Mouse (Mus musculus) CH12F3 (cell line): ENCODE results near the gene Inpp5a.

Experiments
- in situ Hi-C: fragments of 300-500 bp; cut with MboI; formaldehyde crosslinking; loops from 2 replicates; pipeline ENCODE4 v1.14.3; 2020; ENCODE audit warnings: low sequenced_read_pairs

Inpp5a gene

DNA sequence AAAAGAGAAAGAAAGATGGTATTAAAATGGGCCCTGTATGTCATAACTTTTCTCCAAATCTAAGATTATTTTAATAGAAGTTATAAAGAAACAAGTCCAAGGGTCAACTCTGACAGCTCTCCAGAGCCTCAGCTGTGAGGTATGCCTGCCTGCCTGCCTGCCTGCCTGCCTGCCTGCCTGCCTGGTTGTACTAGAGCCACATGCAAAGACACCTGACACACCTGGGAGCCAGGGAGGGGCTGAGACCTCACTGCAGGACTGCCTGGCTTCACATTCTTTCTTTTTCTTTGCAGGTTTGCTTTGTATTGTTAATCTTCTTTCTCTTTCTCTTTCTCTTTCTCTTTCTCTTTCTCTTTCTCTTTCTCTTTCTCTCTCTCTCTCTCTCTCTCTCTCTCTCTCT lies 140.3 kb downstream of the Inpp5a start:
- in situ Hi-C loops, result no loop called here

DNA sequence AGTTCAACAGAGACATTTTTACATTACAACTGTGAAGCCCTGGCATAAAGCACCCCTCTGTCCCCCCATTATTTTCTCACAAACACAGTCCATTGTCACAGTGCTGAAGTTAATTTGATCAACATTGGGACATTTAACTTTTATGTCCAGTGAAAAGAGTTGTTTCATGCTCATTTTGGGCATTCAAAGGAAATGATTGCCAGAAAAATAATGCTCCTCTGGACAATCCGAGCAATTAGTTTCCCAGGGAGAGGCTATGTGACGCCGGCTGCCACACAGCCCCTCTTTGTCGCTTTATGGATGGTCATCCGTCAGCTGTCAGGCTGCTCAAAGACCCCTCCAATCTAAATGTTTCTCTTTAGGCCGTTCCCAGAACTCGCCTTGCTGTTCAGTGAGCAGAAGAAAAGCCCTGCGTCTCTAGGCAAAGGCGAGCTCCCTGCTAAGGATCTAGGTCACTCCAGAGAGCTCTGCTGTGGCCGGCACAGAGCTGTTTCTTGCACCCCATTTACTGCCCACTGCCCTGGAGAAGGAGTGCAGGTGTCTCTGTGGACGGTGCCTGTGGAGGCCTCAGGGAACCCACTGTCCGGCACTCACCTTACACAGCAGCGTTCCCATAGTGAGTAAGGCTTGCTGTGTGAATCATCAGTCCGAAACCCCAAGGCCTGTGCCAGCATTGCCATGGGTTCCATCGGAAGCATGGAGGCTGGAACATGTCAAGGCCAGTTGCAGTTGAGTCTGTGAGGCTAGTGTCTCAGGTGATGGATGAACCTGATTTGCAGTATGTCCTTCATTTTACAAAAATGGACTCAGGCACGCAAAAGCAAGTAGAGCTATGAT lies 141.9 kb downstream of the Inpp5a start:
- in situ Hi-C loops, result no loop called here

DNA sequence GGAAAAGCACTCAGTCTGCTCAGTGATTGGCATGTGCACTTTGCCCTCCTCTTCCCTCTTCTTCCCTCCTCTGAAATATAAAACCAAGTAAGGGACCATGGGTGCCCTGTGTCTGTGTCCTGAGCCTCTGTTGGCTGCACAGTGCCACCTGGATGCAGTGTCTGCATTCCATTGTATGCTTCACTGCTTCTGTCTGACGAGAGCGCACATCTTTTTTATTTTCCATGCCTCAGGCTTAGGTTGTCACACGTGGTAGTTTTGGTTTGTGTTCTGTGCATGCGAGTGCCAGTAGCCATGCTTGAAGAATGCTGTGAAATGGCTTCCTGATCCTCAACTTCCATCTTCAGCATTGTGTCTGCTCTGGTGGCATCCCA lies 142.5 kb downstream of the Inpp5a start:
- in situ Hi-C loops, result no loop called here

DNA sequence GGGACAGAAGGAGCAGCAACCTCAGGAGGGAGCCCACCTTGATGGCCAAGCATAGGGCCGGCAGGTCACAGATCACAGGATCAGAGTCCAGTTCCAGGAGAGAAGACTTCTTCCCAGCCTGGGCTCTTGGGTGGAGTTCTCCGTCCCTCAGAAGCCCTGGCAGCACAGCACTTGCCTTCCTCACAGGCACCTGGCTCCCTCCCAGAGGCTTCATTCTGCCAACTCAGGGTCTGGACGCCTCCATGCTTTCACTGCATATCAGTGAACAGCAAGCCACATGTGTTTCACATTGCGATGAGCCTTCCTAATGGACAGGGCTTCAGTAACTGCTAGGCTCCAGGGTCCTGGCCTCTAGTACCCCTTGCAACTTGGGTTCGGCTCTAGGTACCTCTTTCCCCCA lies 147.4 kb downstream of the Inpp5a start:
- in situ Hi-C loops, result no loop called here

DNA sequence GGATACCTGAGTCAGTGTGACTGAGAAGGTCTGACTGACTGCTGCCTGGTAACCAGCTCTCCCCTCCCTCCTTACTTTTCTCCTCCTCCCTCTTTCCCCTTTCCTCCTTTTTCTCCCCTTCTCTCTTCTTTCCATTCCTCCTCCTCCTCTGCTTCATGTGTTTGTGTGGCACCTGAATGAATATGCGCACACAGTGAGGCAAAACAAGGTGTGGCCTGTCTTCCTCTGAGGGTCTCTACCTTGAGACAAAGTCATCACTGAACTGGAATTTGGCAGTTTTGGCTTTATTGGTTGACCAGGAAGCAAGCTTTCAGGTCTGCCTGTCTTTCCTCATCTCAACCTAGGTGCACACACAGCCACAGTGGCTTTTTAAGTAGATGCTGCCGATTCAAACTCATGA lies 147.9 kb downstream of the Inpp5a start:
- in situ Hi-C loops, result no loop called here

DNA sequence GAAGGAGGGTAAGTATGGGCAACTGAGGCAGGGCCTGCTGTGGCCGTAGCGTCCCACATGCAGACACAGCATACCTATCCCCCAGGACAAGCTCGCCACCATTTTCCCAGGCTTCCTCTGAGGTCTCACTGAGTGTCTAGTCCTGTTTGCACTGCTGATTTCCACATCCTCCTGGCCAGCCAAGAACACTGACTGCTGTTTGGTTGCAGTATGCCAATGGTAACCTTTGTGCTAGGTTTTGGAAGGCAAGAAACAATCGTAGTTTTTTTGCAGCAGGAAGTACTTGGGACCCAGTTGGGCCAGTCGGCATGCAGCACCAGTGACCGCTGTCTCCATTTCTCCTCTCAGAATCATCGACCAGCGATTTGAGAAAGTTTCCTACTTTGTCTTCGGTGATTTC lies 148.9 kb downstream of the Inpp5a start:
- in situ Hi-C loops, result no loop called here

DNA sequence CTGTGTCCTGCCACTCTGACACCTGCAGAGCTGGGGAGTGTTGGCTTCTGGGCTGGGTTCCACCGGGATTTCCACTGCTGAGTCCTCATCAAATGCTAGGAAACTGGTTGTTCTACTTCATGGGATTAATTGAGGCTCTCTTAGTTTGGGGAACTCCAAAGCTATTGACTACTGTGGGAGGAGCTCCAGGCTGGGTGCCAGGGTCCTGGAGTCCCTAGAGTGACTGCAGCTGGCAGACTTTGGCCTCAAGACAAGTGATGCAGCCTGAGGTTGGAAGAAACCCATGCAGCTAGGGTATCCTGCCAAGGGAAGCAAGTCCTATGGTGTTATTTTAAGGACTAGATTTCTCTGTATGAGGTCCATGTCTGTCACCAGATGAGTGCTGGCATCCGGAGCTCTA lies 149.6 kb downstream of the Inpp5a start:
- in situ Hi-C loops, result no loop called here

DNA sequence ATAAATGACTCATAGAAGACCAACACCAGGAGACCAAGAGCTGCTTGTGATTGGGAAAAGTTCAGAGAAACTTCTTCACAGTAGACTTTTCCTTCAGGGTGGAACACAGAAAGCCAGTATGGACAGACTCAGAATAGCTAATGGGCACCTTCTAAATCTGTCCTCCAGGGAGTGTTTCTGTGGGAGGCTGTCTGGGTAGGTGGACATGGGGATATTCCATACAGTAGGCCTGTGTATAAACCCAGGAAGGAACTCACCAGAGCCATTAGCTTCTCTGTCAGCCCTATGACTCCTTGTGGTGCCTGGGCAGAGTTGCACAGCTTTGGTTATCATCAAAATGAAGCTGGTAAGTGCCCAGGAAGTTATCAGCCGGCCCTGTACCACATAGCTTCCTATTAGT lies 151.7 kb downstream of the Inpp5a start:
- in situ Hi-C loops, result no loop called here

DNA sequence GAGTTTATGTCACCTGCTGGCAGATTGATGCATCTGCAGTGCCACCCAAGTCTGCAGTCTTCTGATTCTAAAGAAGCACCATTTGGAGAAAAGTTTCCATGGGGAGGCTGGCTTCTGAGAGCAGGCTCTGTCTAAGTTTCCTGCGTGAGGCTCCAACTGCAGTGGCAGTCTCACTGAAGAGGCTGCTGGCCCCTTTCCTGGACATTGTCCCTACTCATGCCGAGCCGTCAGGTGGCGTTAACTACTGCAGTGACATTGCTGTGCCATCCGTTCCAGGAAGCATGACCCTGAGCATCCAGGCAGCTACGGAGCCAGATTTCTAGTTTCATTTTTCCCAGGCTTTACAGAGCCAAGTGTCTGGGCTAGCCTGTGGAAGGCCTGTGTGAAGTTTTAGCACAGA lies 152.5 kb downstream of the Inpp5a start:
- in situ Hi-C loops, result no loop called here

DNA sequence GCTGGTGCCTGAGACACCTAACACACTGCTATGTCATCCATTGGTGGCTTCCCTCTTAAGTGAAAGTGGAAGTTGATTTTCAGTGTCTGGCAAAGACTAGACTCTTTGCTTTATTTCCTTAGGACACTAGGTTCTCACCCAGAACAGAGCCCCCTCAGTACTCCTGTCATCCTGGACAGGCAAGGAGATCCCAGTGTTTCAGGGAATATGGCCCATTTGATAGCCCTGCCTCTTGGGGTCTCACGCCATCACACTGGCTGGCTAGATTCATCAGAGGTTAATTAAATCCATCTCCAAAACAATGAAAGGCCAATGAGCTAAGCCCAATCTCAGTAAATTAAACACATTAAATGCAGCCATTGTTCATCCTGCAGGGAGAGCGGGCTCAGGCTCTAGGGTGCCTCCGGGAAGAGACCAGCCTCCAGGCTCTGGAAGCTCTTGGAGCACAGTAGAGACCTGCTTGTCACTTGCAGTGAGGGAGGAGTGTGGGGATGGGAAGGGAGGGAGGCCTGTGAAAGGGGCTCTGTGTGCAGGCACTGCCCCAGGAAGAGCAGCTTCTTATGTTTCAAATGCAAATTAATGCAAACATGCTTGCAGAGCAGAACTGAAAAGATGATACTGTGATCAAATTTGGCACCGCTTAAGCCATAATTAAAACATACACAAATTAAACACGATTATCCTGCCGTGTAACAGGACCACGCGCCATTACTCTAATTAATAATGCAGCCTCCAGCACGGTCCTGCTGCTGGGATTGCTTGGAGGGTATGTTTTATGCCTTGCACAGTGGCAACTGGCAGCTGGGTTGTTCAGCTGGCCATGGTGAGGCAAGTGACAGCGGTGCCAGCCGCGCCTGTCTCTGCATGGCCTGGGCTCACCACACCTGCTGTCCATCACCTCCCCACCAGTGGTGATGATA lies 156.1 kb downstream of the Inpp5a start:
- in situ Hi-C loops, result no loop called here

DNA sequence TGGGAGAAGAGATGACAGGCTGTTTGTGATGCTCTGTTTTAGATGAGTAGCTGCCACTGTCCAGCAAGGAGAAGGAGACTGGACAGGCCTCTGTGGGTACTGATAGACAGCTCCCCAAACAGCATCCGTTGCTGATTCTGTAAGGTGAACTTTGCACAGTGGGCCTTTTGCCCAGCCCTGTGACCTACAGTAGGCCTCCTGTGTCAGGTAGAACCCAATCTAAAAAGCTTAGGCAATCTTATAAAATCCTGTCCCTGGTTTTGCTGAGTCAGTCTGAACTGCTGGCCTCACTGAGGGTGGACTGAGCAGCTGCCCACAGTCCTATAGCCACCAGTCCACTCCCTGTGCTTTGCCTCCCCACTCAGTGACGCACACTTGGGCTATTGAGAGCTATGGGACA lies 158.4 kb downstream of the Inpp5a start:
- in situ Hi-C loops, result no loop called here

DNA sequence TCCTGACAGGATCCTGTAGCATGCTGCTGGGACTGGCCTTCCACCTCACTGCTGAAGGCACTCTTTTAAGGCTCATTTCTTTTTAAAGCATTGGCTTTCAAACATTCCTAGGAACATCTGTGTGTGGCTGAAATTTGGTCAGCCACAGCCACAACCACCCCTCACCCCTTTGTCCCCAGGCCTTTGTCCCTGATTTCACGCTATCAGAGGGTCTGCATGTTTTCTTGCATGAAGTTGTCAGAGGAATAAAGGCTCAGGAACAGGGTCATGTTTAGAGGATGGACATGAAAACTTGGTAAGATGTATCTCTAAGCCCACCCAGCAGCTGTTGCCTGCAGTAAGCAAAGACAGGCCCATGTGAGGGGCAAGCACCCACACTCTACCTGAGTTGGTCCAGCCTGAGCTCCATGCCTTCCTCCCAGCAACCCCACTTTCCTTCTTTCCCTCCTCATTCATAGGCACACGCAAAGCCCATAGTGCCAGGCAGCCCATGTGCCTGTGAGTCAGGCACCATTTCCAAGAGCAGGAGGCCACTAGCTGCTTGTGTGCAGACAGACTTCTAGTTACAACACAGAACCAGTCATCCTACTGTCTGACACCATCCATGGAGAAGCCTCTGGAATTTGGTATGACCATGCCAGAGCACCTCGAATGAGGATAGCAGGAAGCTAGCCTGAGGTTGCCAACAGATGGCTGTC lies 161.3 kb downstream of the Inpp5a start:
- in situ Hi-C loops, result no loop called here

DNA sequence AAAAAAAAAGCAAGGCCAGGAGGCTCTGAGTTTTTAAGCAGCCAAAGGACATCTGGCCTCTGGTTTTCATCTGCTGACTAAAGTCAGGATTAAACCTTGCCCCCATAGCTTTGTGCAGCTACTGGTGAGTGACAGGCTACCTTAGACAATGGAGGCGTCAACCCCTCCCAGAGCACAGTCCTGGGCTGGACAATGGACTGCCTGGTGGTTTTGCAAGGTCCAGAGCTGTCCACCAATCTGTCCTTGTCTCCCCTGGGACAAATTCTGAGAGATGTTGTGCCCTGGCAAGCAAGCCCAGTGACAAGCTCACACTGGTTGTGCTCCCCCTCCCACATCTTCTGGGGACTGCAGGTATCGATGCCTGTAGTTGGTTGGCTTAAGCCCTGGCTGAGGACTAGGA lies 162.6 kb downstream of the Inpp5a start:
- in situ Hi-C loops, result no loop called here

DNA sequence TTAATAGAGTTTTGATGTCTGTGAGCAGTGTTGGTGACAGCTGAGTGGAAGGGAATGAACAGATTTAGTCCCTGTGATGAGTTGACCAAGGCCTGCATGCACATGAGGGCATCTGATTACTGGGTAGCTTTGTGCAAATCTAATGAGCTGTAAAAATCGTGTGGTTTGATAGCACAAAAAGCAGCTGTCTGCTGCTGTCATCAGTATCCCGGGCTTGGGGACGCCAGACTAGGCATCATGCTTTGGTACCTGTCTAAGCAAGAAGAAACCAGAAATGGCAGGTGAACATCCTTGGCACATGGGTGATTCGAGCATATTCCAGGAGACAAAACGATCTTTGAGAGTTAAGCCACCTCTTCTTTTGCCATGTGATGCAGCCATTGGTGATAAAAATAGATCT lies 167.4 kb downstream of the Inpp5a start:
- in situ Hi-C loops, result no loop called here

DNA sequence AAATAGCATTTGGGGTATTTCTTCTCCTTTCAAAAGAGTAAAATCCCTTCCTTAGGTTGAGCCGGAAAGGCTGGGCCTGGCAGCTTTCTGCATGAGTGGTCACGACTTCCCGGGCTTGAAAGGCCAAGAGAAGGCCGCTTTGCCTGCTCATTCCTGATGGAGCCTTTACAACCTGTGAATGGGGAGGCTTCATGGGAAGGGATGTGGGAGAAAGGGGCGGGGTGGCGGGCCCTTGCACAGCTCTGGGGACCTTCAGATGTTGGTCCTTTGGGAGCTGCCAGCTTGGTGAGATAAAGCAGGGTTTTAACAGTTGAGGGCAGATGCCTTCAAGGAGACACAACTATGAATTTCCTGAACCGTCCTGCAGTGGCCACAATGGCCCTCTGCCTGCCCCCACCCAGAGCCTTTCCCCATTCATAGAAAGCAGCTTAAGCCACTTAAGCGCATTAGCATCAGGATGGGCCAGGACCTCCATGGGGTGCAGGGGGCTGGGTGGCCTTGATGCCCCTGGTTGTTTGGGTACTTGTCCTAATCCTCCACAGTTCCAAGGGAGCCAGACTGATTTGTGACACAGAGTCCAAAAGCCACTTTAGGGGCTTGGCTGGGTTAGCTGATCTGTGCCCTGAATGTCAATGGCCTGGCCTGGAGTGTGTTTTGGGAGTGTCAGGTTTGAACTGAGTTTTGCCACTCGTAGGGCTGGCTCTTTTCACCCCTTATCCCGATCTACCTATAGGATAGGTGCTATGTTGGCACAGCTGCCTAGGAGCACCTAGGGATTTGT lies 168.0 kb downstream of the Inpp5a start:
- in situ Hi-C loops, result no loop called here

DNA sequence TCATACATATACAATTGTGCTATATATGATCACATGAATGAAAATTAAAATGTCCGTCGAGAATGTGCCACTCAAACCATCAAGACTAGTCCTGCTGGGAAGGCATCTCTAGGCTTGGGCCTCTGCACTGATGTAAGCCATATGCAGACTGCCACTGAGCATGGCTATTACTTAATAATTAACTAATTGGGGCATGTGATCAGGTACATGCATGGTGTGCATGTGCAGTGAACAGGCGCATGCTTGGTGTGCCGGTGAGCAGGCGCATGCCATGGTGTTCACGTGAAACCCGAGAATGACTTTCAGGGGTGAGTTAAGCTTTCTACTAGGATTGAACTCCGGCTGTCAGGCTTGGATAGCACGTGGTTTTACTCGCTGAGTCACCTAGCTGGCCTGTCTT lies 170.8 kb downstream of the Inpp5a start:
- in situ Hi-C loops, result no loop called here

DNA sequence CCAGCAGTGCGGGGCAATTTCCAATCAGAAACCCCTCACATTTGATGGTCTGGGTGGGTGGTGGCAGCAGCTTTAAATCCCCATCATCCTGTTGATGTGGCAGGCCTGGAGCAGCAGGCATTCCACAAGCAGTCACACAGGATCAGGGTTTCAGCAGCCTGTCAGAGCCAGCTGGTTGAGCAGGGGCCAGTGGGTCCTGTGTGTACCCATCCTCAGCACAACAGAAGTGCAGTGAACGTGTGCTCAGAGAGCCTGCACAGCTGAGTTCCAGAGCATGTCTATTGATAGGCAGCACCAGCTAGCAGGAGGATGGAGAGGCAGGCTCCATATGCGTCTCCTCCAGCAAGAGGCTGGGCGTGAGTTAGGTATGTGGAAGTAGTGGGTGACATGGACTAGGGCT lies 174.5 kb downstream of the Inpp5a start:
- in situ Hi-C loops, result no loop called here

DNA sequence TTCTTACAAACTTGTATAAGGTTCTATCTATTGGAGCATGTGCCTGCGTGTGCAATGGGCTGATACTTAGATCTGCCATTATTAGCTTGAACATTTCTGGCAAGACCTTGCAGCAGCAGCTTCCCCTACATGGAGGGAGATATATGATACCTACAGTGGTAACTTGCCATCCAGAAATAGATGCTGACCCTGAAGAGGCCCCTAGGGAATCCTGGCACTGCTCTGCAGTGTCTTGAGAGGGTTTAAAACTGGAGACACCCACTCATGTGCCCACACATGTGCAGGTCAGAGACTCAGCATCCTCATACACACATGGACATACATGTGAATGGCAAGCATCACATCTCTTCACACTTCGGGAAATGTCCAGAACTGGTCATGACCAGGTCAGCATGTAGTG lies 175.3 kb downstream of the Inpp5a start:
- in situ Hi-C loops, result no loop called here

DNA sequence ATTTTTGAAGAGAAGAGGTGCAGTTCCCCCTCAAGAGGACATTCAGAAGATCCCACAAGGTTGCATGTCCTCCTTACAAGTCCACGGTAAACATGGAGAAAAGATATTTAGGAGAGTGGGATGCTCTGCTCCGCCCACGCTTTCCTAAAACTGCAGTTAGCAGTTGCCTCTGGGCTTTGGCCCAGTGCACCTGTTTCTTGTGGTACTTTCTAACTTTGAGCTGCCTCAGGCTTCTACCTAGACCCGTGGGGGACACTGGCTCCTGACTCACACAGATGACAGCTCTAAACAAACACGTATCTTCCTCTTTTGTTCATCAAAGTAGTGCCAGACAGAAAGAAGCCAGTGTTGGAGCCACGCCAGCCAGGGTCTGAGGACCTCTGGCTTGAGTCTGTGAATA lies 177.1 kb downstream of the Inpp5a start:
- in situ Hi-C loops, result no loop called here

DNA sequence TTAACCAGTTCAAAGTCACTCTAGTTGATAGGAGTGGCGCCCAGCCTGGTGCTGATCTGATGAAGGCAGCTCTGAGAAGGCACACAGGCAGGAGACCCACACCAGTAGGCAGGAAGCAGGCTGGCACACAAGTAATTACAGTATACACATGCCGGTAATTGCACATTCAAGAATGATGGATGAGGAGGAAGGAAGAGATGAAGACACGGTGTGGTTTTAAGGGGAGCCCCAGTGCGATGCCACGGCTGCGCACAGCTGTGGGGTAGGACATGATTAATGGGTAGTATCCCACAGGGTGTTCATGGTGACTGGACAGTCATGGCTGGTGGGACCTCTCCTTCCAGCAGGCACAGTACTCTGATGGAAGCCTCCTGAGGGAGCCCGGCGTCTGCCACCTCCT lies 177.6 kb downstream of the Inpp5a start:
- in situ Hi-C loops, result no loop called here

DNA sequence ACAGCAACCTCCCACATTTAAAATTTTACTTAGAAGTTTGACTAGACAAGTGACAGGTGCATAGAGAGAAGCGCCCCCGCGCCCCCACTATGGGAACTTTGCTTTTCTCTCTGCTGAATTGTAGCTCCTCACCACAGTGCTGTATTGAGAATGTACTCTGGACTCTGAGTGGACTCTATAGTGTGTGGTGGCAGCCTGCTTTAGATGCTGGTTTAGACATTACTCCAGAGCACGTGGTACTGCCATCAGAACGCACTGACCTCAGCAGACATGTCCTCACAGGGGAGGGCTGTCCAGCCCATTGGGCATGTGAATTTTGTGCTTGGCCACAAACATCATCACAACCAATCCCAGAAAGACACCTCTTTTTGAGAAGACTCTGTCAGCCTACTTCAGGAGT lies 181.9 kb downstream of the Inpp5a start:
- in situ Hi-C loops, result no loop called here
